Mouse (Mus musculus): ENCODE measurements around the gene Matn1.

Gene Matn1

DNA sequence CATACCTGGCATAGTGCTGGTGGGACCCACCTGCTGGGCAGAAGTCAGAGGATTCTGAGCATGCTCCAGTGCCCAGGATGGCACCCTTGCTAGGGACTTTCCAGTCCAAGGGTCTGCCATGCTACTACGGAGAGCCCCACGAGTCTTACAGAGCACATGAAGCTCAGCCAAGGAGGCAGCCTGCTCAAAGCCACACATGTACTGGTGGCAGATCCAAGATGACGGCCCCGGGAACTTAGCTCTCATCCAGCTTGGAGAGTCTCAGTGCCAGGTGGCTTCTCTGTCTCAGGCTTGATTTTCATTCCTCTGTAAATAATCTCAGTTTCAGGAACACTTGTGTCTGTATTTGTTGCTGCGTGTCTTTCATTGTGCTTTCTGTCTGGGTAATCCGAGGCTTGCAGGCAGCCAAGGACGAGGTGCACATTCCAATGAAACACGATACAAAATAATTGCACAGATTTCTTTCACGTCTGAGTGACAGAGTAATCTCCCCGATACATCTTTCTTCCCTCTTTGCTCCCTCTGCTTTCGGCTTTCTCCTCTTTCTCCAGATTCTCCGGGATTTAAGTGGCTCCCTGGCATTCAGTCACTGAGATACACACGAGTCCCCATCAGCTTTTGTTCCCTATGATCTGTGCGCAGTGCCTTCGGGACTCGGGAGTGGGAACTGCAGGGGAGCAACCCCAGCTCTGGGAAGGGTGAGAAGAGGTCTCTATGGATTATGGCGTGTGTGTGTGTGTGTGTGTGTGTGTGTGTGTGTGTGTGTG, 40.4 kb downstream of the Matn1 start:
- no peak for DNase-seq (ENCODE audit: low spot score)

GRCm38 (mm10) chr4:130987046-130987445, 42.9 kb downstream of the Matn1 start:
- no peak for DNase-seq (ENCODE audit: low spot score)

GRCm38 (mm10) chr4:130988219-130988839, 44.1 kb downstream of the Matn1 start:
- DNase-seq (ENCODE audit: low spot score) = no peak

- DNase-seq (ENCODE audit: low spot score) = no peak
These were observed 45.0 kb downstream of the Matn1 start for GRCm38 (mm10) chr4:130989146-130989545.

DNA sequence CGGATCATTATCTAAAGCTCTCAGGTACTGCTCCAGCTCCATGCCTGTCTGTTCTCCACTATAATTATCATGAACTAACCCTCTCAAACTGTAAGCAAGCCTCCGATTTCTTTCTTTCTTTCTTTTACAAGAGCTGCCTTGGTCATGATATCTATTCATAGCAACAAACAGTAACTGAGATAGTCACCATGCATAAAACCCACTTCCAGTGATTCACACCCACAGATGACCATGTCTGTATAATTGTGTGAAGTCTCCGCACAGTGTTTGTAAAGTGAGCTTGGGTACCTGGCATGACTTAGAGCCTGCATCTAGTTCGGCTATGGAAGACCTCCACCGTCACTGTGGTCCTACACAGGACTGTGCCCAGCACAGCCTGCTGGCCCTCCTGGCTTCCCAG, 46.8 kb downstream of the Matn1 start:
- DNase-seq (ENCODE audit: low spot score) = no peak

DNA sequence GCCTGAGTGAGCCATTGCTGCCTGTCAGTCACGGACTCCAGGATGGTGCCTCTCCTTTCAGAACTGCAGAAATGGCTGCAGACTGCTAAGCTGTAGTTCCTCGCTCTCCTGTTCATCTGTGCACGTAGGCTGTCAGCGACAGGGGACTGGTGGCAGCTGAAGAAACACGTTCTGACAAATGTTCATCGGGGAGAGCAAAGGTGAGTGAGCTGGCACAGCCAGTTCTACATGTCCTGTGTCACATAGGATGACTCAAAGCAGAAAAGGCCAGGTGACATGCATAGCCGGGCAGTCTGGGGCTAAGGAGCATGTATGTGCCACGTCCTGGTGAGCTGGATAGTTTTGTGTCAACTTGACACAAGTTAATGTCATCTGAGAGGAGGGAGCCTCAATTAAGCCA, 50.4 kb downstream of the Matn1 start:
- DNase-seq (ENCODE audit: low spot score) = no peak

- DNase-seq (ENCODE audit: low spot score) = no peak
These were observed 55.8 kb downstream of the Matn1 start for GRCm38 (mm10) chr4:130999744-131000527.

DNA sequence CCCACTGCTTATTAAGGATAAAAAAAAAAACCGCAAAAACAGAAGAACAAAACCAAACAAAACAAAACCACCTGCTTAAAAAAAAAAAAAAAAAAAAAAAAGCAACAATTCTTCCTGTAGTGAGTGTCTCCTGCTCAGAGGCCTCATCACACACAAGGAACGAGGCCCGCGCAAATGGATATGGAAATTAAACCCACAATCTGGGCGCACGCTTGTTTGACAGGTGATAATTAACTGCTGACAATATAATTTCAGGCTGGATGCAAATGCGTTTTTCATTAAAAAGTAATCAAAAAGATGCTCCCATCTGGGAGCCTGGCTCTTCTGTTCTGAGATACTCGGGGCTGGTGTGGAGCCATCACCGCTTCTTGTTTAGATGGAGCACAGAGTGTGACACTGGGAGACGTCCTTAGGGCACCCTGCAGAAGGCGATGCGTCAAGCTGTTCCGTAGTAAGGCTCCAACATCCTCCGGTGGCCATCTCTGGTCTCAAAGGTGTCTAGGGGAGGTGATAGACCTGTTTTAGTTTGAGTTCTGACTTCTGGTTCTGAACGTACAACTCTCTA, 56.5 kb downstream of the Matn1 start:
- DNase-seq (ENCODE audit: low spot score) = no peak
